In genomic region chr8:13550718-13551573, GRCm38 (mm10) we compare ENCODE assay signal across 7 mouse cellular contexts. TPM values are rescaled to one million over a fixed set of nuclear protein-coding genes. Genes with fewer than 3 reads are reported as not detected.
A peak's percentile ranks its signal among the peaks of the same experiment; 100 is the strongest.
DNase-seq lines count a peak whose midpoint lies in the region; ATAC-seq and TF ChIP-seq lines count a peak whose summit lies in the region.

No protein-coding gene starts in this region.

- no peak overlapping the region for H3K4me3 ChIP-seq in embryonic facial prominence, embryonic 11.5 days (ENCODE audit: low read depth, low read length)
- H3K4me3 ChIP-seq in limb, embryonic 12.5 days (replicated peaks) = no peak overlapping the region
- H3K4me3 ChIP-seq in midbrain, embryonic 15.5 days = no peak overlapping the region
- no peak overlapping the region for H3K4me3 ChIP-seq in spleen, adult 2 months (ENCODE audit: extremely low read depth, insufficient read depth, insufficient read length)

- H3K9ac ChIP-seq in embryonic facial prominence, embryonic 11.5 days (replicated peaks; ENCODE audit: low read length) = no peak overlapping the region
- H3K9ac ChIP-seq in limb, embryonic 12.5 days (replicated peaks) = no peak overlapping the region
- H3K9ac ChIP-seq in midbrain, embryonic 15.5 days = no peak overlapping the region

- no peaks in the 10 kb centered on the region for H3K9me3 ChIP-seq in embryonic facial prominence, embryonic 11.5 days (replicated peaks; ENCODE audit: control insufficient read depth, low read length)
- H3K9me3 ChIP-seq in limb, embryonic 12.5 days = no peaks in the 10 kb centered on the region
- H3K9me3 ChIP-seq in midbrain, embryonic 15.5 days = no peaks in the 10 kb centered on the region

- H3K36me3 ChIP-seq in embryonic facial prominence, embryonic 11.5 days (replicated peaks; ENCODE audit: control insufficient read depth, insufficient read depth, low read depth, low read length) = no peaks in the 10 kb centered on the region
- H3K36me3 ChIP-seq in limb, embryonic 12.5 days = no peaks in the 10 kb centered on the region
- no peaks in the 10 kb centered on the region for H3K36me3 ChIP-seq in midbrain, embryonic 15.5 days (replicated peaks)
- H3K36me3 ChIP-seq in spleen, adult 2 months (ENCODE audit: control insufficient read depth, insufficient read depth, low read length) = no peaks in the 10 kb centered on the region

- peak; percentile 93 for DNase-seq in adrenal gland, postnatal 10 days
- DNase-seq in embryonic facial prominence, embryonic 11.5 days (ENCODE audit: low spot score) = peak; percentile 90
- DNase-seq in heart, adult 8-10 months (ENCODE audit: low spot score) = peak; percentile 94
- peak; percentile 91 to 92 for DNase-seq in kidney, adult 8-10 months
- peak; percentile 57 to 82 for DNase-seq in spleen, adult 2 months (ENCODE audit: low read depth in 1 of 2, low spot score in 2 of 2)

- H3K27ac ChIP-seq in embryonic facial prominence, embryonic 11.5 days (replicated peaks; ENCODE audit: low read depth, low read length) = no peak overlapping the region
- H3K27ac ChIP-seq in limb, embryonic 12.5 days = no peak overlapping the region
- H3K27ac ChIP-seq in midbrain, embryonic 15.5 days = no peak overlapping the region
- H3K27ac ChIP-seq in spleen, adult 2 months (ENCODE audit: insufficient read depth, low read length) = no peak overlapping the region

- ATAC-seq in embryonic facial prominence, embryonic 11.5 days (replicated peaks; ENCODE audit: insufficient number of reproducible peaks, low FRiP score, low TSS enrichment, low read depth) = peak; percentile 82
- ATAC-seq in limb, embryonic 12.5 days (ENCODE audit: insufficient number of reproducible peaks, insufficient read depth, low FRiP score, low TSS enrichment, low read depth) = peak; percentile 88
- ATAC-seq in midbrain, embryonic 15.5 days (replicated peaks) = peak; percentile 91

- no peaks in the 10 kb centered on the region for H3K4me1 ChIP-seq in embryonic facial prominence, embryonic 11.5 days (ENCODE audit: control insufficient read depth, insufficient read depth, low read length)
- peaks cover 6% of the 10 kb centered on the region; the same call in 1 of the 2 replicates for H3K4me1 ChIP-seq in limb, embryonic 12.5 days (replicated peaks)
- H3K4me1 ChIP-seq in midbrain, embryonic 15.5 days = no peaks in the 10 kb centered on the region
- H3K4me1 ChIP-seq in spleen, adult 2 months (ENCODE audit: control insufficient read depth, insufficient read depth, insufficient read length) = peaks cover 3% of the 10 kb centered on the region; the same call in 1 of the 2 replicates

- 48% methylated on average over 9 of the region's 9 CpGs for WGBS in embryonic facial prominence, embryonic 11.5 days
- WGBS in limb, embryonic 12.5 days = 54% methylated on average over 9 of the region's 9 CpGs
- 60% methylated on average over 9 of the region's 9 CpGs for WGBS in midbrain, embryonic 15.5 days
- 54% methylated on average over 9 of the region's 9 CpGs for WGBS in spleen, adult 2 months

- peak; percentile 94; the same call in 1 of the 2 replicates for TF ChIP-seq CTCF in spleen, adult 2 months (IDR thresholded peaks at IDR 0.05; ENCODE audit: extremely low read depth, insufficient read depth, insufficient read length, insufficient replicate concordance)

- no peak for TF ChIP-seq POLR2A in spleen, adult 2 months (IDR thresholded peaks at IDR 0.05; ENCODE audit: low read depth, low read length)

- no peaks in the 10 kb centered on the region for H3K27me3 ChIP-seq in embryonic facial prominence, embryonic 11.5 days (ENCODE audit: control insufficient read depth, insufficient read depth, low read length)
- H3K27me3 ChIP-seq in limb, embryonic 12.5 days = no peaks in the 10 kb centered on the region; the same call in 1 of the 2 replicates
- H3K27me3 ChIP-seq in midbrain, embryonic 15.5 days (replicated peaks) = no peaks in the 10 kb centered on the region
- no peaks in the 10 kb centered on the region for H3K27me3 ChIP-seq in spleen, adult 2 months (ENCODE audit: control insufficient read depth, insufficient read depth, low read length)

- no peak overlapping the region for H3K4me2 ChIP-seq in embryonic facial prominence, embryonic 11.5 days (ENCODE audit: low read depth, low read length)
- no peak overlapping the region for H3K4me2 ChIP-seq in limb, embryonic 12.5 days
- H3K4me2 ChIP-seq in midbrain, embryonic 15.5 days = no peak overlapping the region

RNA-seq across cellular contexts. Expression of gene 1700029H14Rik, which starts 11.3 kb away (rescaled TPM):
- not detected for total RNA-seq in adrenal gland, postnatal 10 days (2021)
- not detected in 2 replicates for polyA plus RNA-seq in embryonic facial prominence, embryonic 11.5 days (2014; fragmentation: Nextera tagmentation; extraction: Ambion mirVana)
- not detected for total RNA-seq in heart, adult 8-10 months (2022)
- not detected in 2 replicates for polyA plus RNA-seq in limb, embryonic 12.5 days (2016; fragmentation: Nextera tagmentation; extraction: Ambion mirVana)
- not detected in 2 replicates for polyA plus RNA-seq in midbrain, embryonic 15.5 days (2015; fragmentation: Nextera tagmentation; extraction: Ambion mirVana)
- 0.19 and 0.22 TPM in 2 replicates for polyA plus RNA-seq in spleen, adult 2 months (2012; rRNA removed)

RNA-seq across cellular contexts. Expression of gene Gas6, which starts 56.7 kb away (rescaled TPM):
- total RNA-seq in adrenal gland, postnatal 10 days (2021) = 10 to 100 TPM; 98.1 to 99.0 TPM
- polyA plus RNA-seq in embryonic facial prominence, embryonic 11.5 days (2014; fragmentation: Nextera tagmentation; extraction: Ambion mirVana) = 4.5 and 5.0 TPM in 2 replicates
- 100 to 1,000 TPM; 113 to 140 (median 124) TPM for total RNA-seq in heart, adult 8-10 months (2022)
- 7.9 and 10.3 TPM in 2 replicates for polyA plus RNA-seq in limb, embryonic 12.5 days (2016; fragmentation: Nextera tagmentation; extraction: Ambion mirVana)
- polyA plus RNA-seq in midbrain, embryonic 15.5 days (2015; fragmentation: Nextera tagmentation; extraction: Ambion mirVana) = 36.8 and 42.7 TPM in 2 replicates
- 54.0 and 68.1 TPM in 2 replicates for polyA plus RNA-seq in spleen, adult 2 months (2012; rRNA removed)
